Mouse (Mus musculus): ENCODE measurements at regions not wholly inside any gene's neighbourhood (a gene's known extent, or its start where the extent isn't known, plus 50 kb on each side); places are given as distances from the start of the nearest gene placed in this dataset.

- no peak overlapping the region for H3K4me3 ChIP-seq (ENCODE audit: insufficient read depth, low read length)
- no peak overlapping the region for H3K27ac ChIP-seq (ENCODE audit: insufficient read depth, low read length)
- TF ChIP-seq CTCF (IDR thresholded peaks at IDR 0.05; ENCODE audit: extremely low read depth, insufficient read depth, low read length) (no peak), POLR2A (IDR thresholded peaks at IDR 0.05; ENCODE audit: extremely low read depth, insufficient read depth, low read length) (no peak)
- H3K4me1 ChIP-seq (ENCODE audit: control insufficient read depth, insufficient read depth, low read length), result no peaks in the 10 kb centered on the region
Measured at GRCm38 (mm10) chr8:80325859-80326258, 167.7 kb upstream of the Gypa start.

- TF ChIP-seq POLR2A (IDR thresholded peaks at IDR 0.05; ENCODE audit: extremely low read depth, insufficient read depth, low read length) (no peak), CTCF (IDR thresholded peaks at IDR 0.05; ENCODE audit: extremely low read depth, insufficient read depth, low read length) (no peak)
- H3K4me3 ChIP-seq (ENCODE audit: insufficient read depth, low read length), result no peak overlapping the region
- H3K4me1 ChIP-seq (ENCODE audit: control insufficient read depth, insufficient read depth, low read length), result no peaks in the 10 kb centered on the region
- H3K27ac ChIP-seq (ENCODE audit: insufficient read depth, low read length), result no peak overlapping the region
Measured at GRCm38 (mm10) chr8:80325132-80325531, 168.4 kb upstream of the Gypa start.

GRCm38 (mm10) chr8:80318231-80318870, 175.2 kb upstream of the Gypa start:
- Histone ChIP-seq H3K4me1 (ENCODE audit: control insufficient read depth, insufficient read depth, low read length) (peaks cover 2% of the 10 kb centered on the region; the same call in 1 of the 2 replicates), H3K27ac (ENCODE audit: insufficient read depth, low read length) (no peak overlapping the region), H3K4me3 (ENCODE audit: insufficient read depth, low read length) (no peak overlapping the region)
- no peak for TF ChIP-seq CTCF (IDR thresholded peaks at IDR 0.05; ENCODE audit: extremely low read depth, insufficient read depth, low read length)
- TF ChIP-seq POLR2A (IDR thresholded peaks at IDR 0.05; ENCODE audit: extremely low read depth, insufficient read depth, low read length), result no peak

- no peak for TF ChIP-seq POLR2A (IDR thresholded peaks at IDR 0.05; ENCODE audit: extremely low read depth, insufficient read depth, low read length)
- no peak for TF ChIP-seq CTCF (IDR thresholded peaks at IDR 0.05; ENCODE audit: extremely low read depth, insufficient read depth, low read length)
- H3K4me3 ChIP-seq (ENCODE audit: insufficient read depth, low read length), result peak overlapping the region; percentile 25
- no peak overlapping the region for H3K27ac ChIP-seq (ENCODE audit: insufficient read depth, low read length)
- H3K4me1 ChIP-seq (ENCODE audit: control insufficient read depth, insufficient read depth, low read length), result peaks cover 2% of the 10 kb centered on the region; the same call in 1 of the 2 replicates
Measured at GRCm38 (mm10) chr8:80315371-80315770, 178.2 kb upstream of the Gypa start.

GRCm38 (mm10) chr8:80314826-80315225, 178.8 kb upstream of the Gypa start:
- H3K27ac ChIP-seq (ENCODE audit: insufficient read depth, low read length), result no peak overlapping the region

GRCm38 (mm10) chr8:80313883-80314635, 179.5 kb upstream of the Gypa start:
- Histone ChIP-seq H3K27ac (ENCODE audit: insufficient read depth, low read length) (no peak overlapping the region), H3K4me1 (ENCODE audit: control insufficient read depth, insufficient read depth, low read length) (peaks cover 2% of the 10 kb centered on the region; the same call in 1 of the 2 replicates), H3K4me3 (ENCODE audit: insufficient read depth, low read length) (no peak overlapping the region)
- TF ChIP-seq POLR2A (IDR thresholded peaks at IDR 0.05; ENCODE audit: extremely low read depth, insufficient read depth, low read length) (no peak), CTCF (IDR thresholded peaks at IDR 0.05; ENCODE audit: extremely low read depth, insufficient read depth, low read length) (no peak)

More at GRCm38 (mm10) chr8:80314826-80315225, 178.8 kb upstream of the Gypa start:
- H3K4me1 ChIP-seq (ENCODE audit: control insufficient read depth, insufficient read depth, low read length), result peaks cover 2% of the 10 kb centered on the region; the same call in 1 of the 2 replicates
- no peak overlapping the region; the same call in 1 of the 2 replicates for H3K4me3 ChIP-seq (ENCODE audit: insufficient read depth, low read length)
- no peak for TF ChIP-seq POLR2A (IDR thresholded peaks at IDR 0.05; ENCODE audit: extremely low read depth, insufficient read depth, low read length)
- no peak for TF ChIP-seq CTCF (IDR thresholded peaks at IDR 0.05; ENCODE audit: extremely low read depth, insufficient read depth, low read length)

GRCm38 (mm10) chr8:80307761-80308160, 185.8 kb upstream of the Gypa start:
- TF ChIP-seq POLR2A (IDR thresholded peaks at IDR 0.05; ENCODE audit: extremely low read depth, insufficient read depth, low read length) (no peak), CTCF (IDR thresholded peaks at IDR 0.05; ENCODE audit: extremely low read depth, insufficient read depth, low read length) (no peak)
- Histone ChIP-seq H3K27ac (ENCODE audit: insufficient read depth, low read length) (no peak overlapping the region), H3K4me1 (ENCODE audit: control insufficient read depth, insufficient read depth, low read length) (no peaks in the 10 kb centered on the region), H3K4me3 (ENCODE audit: insufficient read depth, low read length) (no peak overlapping the region)

GRCm38 (mm10) chr8:80298596-80298995, 195.0 kb upstream of the Gypa start:
- no peaks in the 10 kb centered on the region for H3K4me1 ChIP-seq (ENCODE audit: control insufficient read depth, insufficient read depth, low read length)
- H3K27ac ChIP-seq (ENCODE audit: insufficient read depth, low read length), result no peak overlapping the region
- H3K4me3 ChIP-seq (ENCODE audit: insufficient read depth, low read length), result no peak overlapping the region
- TF ChIP-seq POLR2A (IDR thresholded peaks at IDR 0.05; ENCODE audit: extremely low read depth, insufficient read depth, low read length) (no peak), CTCF (IDR thresholded peaks at IDR 0.05; ENCODE audit: extremely low read depth, insufficient read depth, low read length) (no peak)

GRCm38 (mm10) chr8:80290311-80290710, 203.3 kb upstream of the Gypa start:
- no peaks in the 10 kb centered on the region for H3K4me1 ChIP-seq (ENCODE audit: control insufficient read depth, insufficient read depth, low read length)
- H3K4me3 ChIP-seq (ENCODE audit: insufficient read depth, low read length), result no peak overlapping the region
- no peak for TF ChIP-seq POLR2A (IDR thresholded peaks at IDR 0.05; ENCODE audit: extremely low read depth, insufficient read depth, low read length)
- no peak for TF ChIP-seq CTCF (IDR thresholded peaks at IDR 0.05; ENCODE audit: extremely low read depth, insufficient read depth, low read length)
- no peak overlapping the region for H3K27ac ChIP-seq (ENCODE audit: insufficient read depth, low read length)

GRCm38 (mm10) chr8:80289282-80289681, 204.3 kb upstream of the Gypa start:
- no peaks in the 10 kb centered on the region for H3K4me1 ChIP-seq (ENCODE audit: control insufficient read depth, insufficient read depth, low read length)
- H3K4me3 ChIP-seq (ENCODE audit: insufficient read depth, low read length), result no peak overlapping the region
- TF ChIP-seq CTCF (IDR thresholded peaks at IDR 0.05; ENCODE audit: extremely low read depth, insufficient read depth, low read length), result no peak
- no peak for TF ChIP-seq POLR2A (IDR thresholded peaks at IDR 0.05; ENCODE audit: extremely low read depth, insufficient read depth, low read length)
- H3K27ac ChIP-seq (ENCODE audit: insufficient read depth, low read length), result no peak overlapping the region

Data from cortical plate, adult 2 months (tissue).